Mouse (Mus musculus): Measurements from ENCODE around the gene Gm20937. TPM values are rescaled to one million over a fixed set of nuclear protein-coding genes. Genes with fewer than 3 reads are reported as not detected.
"Not testable (repeated sequence)": the region's sequence is repeated elsewhere in the genome, so short reads cannot be mapped to it uniquely, and the experiment has no call there.

Gm20937 gene
- not detected for total RNA-seq (2021)

- not testable (repeated sequence) for DNase-seq (ENCODE audit: extremely low spot score in 1 of 2, low spot score in 1 of 2)
Observed at GRCm38 (mm10) chrY:68294798-68295197, at the start of gene Gm20937. Gene Gm20937, minus strand, starts transcription at chrY:68294898.

Other genes starting within 250 kb of the Gm20937 start
- gene Gm20816, start 243.1 kb upstream of the Gm20937 start, total RNA-seq (2021) = not detected